Mouse (Mus musculus) hindbrain, embryonic 15.5 days (tissue): ENCODE data around the gene Fhod1. TPM values are rescaled to one million over a fixed set of nuclear protein-coding genes. Genes with fewer than 3 reads are reported as not detected.

Experiments
- ATAC-seq: fragments of 200-750 bp; cut with Nextera tagmentation; 2 replicates; pipeline ENCODE4 v1.8.0; 2017; ENCODE audit warnings: low read depth, moderate number of reproducible peaks, moderate TSS enrichment; ENCODE audit not compliant: low FRiP score
- H3K27ac ChIP-seq: fragments of 300-500 bp; sonication (generic); replicated peaks from 2 replicates; pipeline ENCODE4 v1.5.1; 2015; ENCODE audit warnings: mild to moderate bottlenecking, inconsistent platforms
- H3K27me3 ChIP-seq: fragments of 300-500 bp; sonication (generic); 2 replicates; pipeline ENCODE4 v1.6.1; 2015; ENCODE audit warnings: control low read depth, inconsistent platforms
- H3K36me3 ChIP-seq: fragments of 300-500 bp; sonication (generic); 2 replicates; pipeline ENCODE4 v1.6.1; 2015; ENCODE audit warnings: control low read depth, inconsistent platforms
- H3K4me1 ChIP-seq: fragments of 300-500 bp; sonication (generic); replicated peaks from 2 replicates; pipeline ENCODE4 v1.6.1; 2015; ENCODE audit warnings: control low read depth, inconsistent platforms
- H3K4me2 ChIP-seq: fragments of 300-500 bp; sonication (generic); 2 replicates; pipeline ENCODE4 v1.6.1; 2015; ENCODE audit warnings: moderate library complexity, mild to moderate bottlenecking, inconsistent platforms
- H3K4me3 ChIP-seq: fragments of 300-500 bp; sonication (generic); 2 replicates; pipeline ENCODE4 v1.5.1; 2015; ENCODE audit warnings: mild to moderate bottlenecking, inconsistent platforms
- H3K9ac ChIP-seq: fragments of 300-500 bp; sonication (generic); 2 replicates; pipeline ENCODE4 v1.6.1; 2015; ENCODE audit warnings: inconsistent platforms
- H3K9me3 ChIP-seq: fragments of 300-500 bp; sonication (generic); 2 replicates; pipeline ENCODE4 v1.6.1; 2016; ENCODE audit warnings: control low read depth, inconsistent platforms
- WGBS: fragments of 180-500 bp; shearing (Covaris S2); methylation state at CpG from one replicate; pipeline ENCODE4 v1.1.7; 2015; 5-methylcytosine and 5-hydroxymethylcytosine counted together
- polyA plus RNA-seq: library from polyadenylated mRNA; unstranded; fragments of >200 nt; fragmentation: Nextera tagmentation; extraction: Ambion mirVana; gene quantifications from 2 replicates; pipeline ENCODE4 v1.2.1, GENCODE M21; 2015

Gene Fhod1
- polyA plus RNA-seq: 0.69 and 0.87 TPM in 2 replicates

DNA sequence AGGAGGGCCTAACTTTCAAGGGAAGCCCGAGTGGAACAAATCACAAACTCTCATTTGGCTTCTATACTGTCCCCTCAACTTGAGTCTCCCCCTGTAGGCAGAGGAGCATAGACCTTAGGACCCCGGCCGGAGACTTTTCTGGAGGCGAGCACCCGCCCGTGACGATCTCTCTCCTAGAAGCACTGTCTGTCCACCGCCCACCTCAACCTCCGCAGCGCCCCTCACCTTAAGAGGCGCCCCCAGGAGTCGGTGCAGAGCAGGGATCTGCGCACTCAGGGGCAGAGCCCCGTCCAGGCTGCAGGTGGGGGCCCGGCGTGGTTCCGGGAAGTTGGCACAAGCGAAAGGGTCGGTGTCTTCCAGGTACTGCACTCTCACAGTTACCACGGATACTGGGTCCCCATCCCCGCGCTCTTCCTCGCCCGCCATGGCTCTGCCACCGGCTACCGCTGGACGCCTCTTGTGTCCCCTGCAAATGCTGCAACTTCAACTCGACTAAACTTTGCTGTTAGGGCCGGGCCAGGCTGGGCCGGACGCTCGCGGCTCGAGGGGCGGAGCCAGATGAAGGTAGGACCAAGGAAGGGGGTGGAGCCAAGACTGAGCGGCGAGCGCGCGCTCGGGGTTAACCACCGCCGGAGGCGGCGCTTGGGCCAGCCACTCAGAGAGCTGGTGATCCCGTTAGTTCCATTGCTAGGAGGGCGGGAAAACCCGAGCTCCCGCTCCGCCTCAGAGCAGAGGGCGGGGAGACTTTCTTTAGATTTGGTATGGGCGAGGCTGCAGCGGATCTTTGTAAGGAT, at the start of gene Fhod1:
Gene Fhod1 (minus strand): TSS at position 526 of the 794 bp plus-strand sequence.
- Histone ChIP-seq H3K4me1 (peaks cover 37% of the 10 kb centered on the region), H3K36me3 (no peaks in the 10 kb centered on the region), H3K9ac (peak within 1 kb of the TSS; percentile 82), H3K4me3 (peak within 1 kb of the TSS; percentile 77), H3K9me3 (no peaks in the 10 kb centered on the region), H3K27ac (peak within 1 kb of the TSS; percentile 85), H3K4me2 (peak within 1 kb of the TSS; percentile 99), H3K27me3 (no peaks in the 10 kb centered on the region; the same call in 1 of the 2 replicates)
- 1% methylated on average over 53 of the region's 53 CpGs for WGBS
- peak; percentile 87 for ATAC-seq

DNA sequence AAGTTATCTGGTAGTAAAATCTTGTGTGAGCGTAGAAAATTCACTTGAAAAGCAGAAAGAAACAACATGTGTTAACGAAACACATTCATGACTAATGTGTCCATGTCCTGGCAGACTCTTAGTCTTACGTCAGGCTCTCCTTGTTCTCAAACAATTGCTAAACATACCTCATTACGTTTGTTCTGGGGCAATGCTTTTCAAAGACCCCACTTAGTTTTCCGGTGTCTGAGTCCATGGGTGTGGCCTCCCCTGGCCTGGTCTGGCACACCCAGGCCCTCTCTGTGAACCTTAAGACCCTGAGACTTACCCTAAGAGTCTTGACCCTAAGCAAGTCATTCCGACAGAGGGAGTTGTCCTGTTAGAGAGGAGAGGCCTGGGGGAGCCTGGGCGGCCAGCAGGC, 46.2 kb upstream of the Fhod1 start:
- H3K4me1 ChIP-seq: no peaks in the 10 kb centered on the region
- H3K4me2 ChIP-seq: no peak overlapping the region
- no peak for ATAC-seq
- 52% methylated on average over 7 of the region's 7 CpGs for WGBS
- no peaks in the 10 kb centered on the region for H3K9me3 ChIP-seq
- no peak overlapping the region for H3K9ac ChIP-seq
- no peak overlapping the region for H3K4me3 ChIP-seq
- no peaks in the 10 kb centered on the region for H3K36me3 ChIP-seq
- no peak overlapping the region for H3K27ac ChIP-seq
- H3K27me3 ChIP-seq: no peaks in the 10 kb centered on the region

DNA sequence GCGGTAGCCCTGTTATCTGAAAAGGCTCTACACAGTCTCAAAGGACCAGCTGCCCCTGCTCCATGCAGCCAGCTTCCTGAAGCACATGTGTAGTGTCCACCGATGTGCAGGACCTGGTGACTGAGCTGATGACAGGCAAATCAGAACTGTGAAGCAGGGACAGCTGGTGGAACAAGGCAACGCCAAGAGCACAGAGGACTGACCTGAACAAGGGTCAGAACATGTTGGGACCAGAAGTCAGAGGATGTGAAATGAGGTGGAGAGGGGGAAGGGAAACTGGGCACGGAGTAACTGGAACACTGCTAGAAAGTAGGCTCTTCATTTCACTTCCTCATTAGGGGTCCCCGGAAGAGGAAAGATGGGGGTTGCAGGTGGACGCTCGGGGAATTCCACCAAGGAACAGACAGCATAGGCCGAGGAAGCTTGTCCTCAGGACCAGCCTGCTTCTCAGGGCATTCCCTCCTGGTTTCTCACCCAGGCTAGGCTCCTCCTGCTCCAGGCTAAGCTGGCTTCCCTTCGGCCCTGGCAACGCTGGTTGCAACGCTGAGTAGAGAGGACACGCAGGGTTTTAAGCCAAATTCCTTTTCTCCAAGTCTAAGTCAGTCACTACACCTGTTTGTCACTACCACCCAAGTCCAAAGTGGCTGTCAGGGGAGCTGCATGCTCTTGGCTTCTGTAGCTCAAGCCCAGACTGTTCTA, 45.5 kb upstream of the Fhod1 start:
- H3K4me1 ChIP-seq: no peaks in the 10 kb centered on the region
- no peak overlapping the region for H3K4me2 ChIP-seq
- WGBS: 86% methylated on average over 12 of the region's 12 CpGs
- H3K4me3 ChIP-seq: no peak overlapping the region
- no peaks in the 10 kb centered on the region for H3K27me3 ChIP-seq
- H3K9me3 ChIP-seq: no peaks in the 10 kb centered on the region
- H3K36me3 ChIP-seq: no peaks in the 10 kb centered on the region
- no peak for ATAC-seq
- H3K27ac ChIP-seq: no peak overlapping the region
- H3K9ac ChIP-seq: no peak overlapping the region

DNA sequence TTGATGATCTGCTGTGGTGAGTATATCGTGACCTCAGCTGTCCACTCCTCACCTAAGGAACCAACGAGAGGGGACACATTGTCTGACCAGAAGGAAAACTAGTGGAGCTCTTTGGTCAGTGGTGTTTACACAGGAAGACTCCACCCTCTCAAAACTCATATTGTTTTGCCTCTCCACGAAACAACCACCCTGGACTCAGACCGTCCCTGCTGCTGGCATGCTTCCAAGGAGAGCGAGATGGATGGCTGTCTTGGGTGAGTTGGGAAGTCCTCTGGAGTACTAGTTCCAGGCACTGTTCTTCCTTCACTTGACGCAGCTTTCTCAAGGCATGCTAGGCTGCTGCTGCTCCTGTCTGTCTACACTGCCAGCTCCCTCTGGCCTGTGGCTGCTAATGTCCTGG, 41.3 kb upstream of the Fhod1 start:
- Histone ChIP-seq H3K9me3 (no peaks in the 10 kb centered on the region), H3K36me3 (no peaks in the 10 kb centered on the region), H3K27ac (no peak overlapping the region), H3K4me2 (no peak overlapping the region), H3K4me3 (no peak overlapping the region), H3K4me1 (no peaks in the 10 kb centered on the region), H3K27me3 (no peaks in the 10 kb centered on the region), H3K9ac (no peak overlapping the region)
- no peak for ATAC-seq
- 80% methylated on average over 6 of the region's 6 CpGs for WGBS

DNA sequence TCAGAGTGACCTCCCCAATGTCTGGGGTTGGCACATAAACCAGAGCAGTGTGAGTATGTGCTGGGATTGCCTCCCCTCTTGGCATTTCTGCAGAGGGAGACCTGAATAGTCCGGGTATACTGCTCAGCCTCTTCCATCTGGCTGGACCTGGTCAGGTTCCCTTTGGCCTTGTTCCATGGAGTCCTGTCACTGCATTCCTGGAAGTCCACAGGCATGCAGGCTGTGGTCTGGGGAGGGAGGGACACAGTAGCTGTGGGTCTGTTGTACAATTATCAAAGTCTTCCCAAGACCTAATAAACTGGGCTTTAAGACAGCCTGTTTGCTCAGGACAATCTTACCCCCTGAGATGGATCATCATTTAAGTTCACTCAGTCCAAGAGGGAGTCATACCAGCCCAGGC, 39.4 kb upstream of the Fhod1 start:
- ATAC-seq: no peak
- H3K4me2 ChIP-seq: no peak overlapping the region
- H3K4me1 ChIP-seq: no peaks in the 10 kb centered on the region
- no peaks in the 10 kb centered on the region for H3K9me3 ChIP-seq
- no peak overlapping the region for H3K9ac ChIP-seq
- H3K4me3 ChIP-seq: no peak overlapping the region
- no peak overlapping the region for H3K27ac ChIP-seq
- WGBS: 74% methylated on average over 1 of the region's 1 CpGs
- H3K36me3 ChIP-seq: no peaks in the 10 kb centered on the region
- H3K27me3 ChIP-seq: no peaks in the 10 kb centered on the region

DNA sequence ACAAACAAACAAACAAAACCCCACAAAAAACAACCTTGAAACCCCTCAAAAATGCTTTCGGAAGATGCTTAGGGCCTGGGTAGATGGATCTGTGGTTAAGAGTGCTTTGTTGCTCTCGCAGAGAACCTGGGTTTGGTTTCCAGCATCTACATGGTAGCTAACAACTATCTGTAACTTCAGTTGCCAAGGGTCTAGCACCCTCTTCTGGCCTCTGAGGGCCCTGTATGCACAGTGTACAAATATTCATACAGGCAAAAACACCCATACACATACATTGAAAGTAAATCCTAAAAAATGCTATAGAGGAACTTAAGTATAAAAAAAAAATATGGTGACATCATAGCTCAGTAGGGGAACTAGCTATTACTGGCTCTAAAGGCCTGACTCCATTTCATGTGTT, 36.3 kb upstream of the Fhod1 start:
- Histone ChIP-seq H3K4me3 (no peak overlapping the region), H3K27ac (no peak overlapping the region), H3K27me3 (no peaks in the 10 kb centered on the region), H3K36me3 (no peaks in the 10 kb centered on the region), H3K9me3 (no peaks in the 10 kb centered on the region), H3K4me2 (no peak overlapping the region), H3K9ac (no peak overlapping the region), H3K4me1 (no peaks in the 10 kb centered on the region; the same call in 1 of the 2 replicates)
- WGBS: 93% methylated on average over 2 of the region's 2 CpGs
- ATAC-seq: no peak

DNA sequence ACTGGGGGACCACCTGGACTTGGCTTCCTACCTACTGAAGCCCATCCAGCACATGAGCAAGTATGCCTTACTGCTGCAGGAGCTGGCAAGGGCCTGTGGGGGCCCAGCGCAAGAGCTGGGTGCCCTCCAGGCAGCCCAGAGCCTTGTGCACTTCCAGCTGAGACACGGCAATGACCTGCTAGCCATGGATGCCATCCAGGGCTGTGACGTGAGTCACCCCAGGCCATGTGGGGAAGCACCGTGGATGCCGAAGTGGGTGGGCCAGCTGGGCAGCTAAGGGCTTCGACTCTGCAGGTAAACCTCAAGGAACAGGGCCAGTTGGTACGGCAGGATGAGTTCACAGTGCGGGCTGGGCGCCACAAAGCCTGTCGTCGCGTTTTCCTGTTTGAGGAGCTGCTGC, 32.6 kb upstream of the Fhod1 start:
- no peaks in the 10 kb centered on the region for H3K27me3 ChIP-seq
- no peak overlapping the region for H3K9ac ChIP-seq
- no peak overlapping the region for H3K4me3 ChIP-seq
- no peak overlapping the region for H3K27ac ChIP-seq
- no peak overlapping the region for H3K4me2 ChIP-seq
- no peaks in the 10 kb centered on the region for H3K36me3 ChIP-seq
- peaks cover 9% of the 10 kb centered on the region; the same call in 1 of the 2 replicates for H3K4me1 ChIP-seq
- no peak for ATAC-seq
- 83% methylated on average over 12 of the region's 12 CpGs for WGBS
- H3K9me3 ChIP-seq: no peaks in the 10 kb centered on the region

DNA sequence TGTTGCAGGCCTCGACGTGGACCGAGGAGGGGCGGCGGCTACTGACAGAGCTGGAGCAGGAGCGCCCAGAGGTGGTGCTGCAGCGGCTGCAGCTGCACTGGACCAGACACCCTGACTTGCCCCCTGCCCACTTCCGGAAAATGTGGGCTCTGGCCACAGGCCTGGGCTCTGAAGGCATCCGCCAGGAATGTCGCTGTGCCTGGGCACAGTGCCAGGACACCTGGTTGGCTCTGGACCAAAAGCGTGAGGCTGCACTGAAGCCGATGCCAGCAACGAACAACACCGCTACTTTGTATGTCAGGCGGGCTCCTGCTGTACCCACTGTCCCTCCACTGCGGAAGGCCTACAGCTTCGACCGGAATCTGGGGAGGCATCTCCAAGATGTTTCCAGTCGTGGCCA, 30.9 kb upstream of the Fhod1 start:
- Histone ChIP-seq H3K4me2 (no peak overlapping the region), H3K4me3 (no peak overlapping the region), H3K36me3 (no peaks in the 10 kb centered on the region), H3K4me1 (peaks cover 15% of the 10 kb centered on the region; the same call in 1 of the 2 replicates), H3K27me3 (no peaks in the 10 kb centered on the region), H3K27ac (no peak overlapping the region), H3K9me3 (no peaks in the 10 kb centered on the region), H3K9ac (no peak overlapping the region)
- no peak for ATAC-seq
- 50% methylated on average over 19 of the region's 19 CpGs for WGBS

DNA sequence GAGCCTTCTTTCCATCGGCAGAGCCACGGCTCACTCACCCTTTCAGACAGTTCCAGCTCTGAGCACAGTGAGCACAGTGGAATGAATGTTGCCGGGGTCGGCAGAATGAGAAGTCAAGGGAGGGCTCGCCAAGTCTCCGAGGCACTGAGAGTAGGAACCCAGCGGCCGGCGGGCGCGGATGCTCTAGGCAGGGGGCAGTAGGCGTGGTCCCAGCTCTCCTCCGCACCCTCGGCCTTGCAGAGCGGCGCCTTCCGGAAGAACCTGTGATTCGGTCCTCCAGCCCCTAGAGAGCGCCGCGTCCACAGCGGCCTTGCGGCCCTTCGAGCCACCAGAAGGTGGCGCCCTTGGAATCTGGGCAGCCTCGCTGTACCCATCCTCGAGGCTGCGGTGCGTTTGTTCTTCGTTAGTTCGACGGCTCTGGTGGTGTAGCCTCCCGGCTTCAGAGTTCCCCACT, 26.8 kb upstream of the Fhod1 start:
- no peak; the same call in 1 of the 2 replicates for ATAC-seq
- Histone ChIP-seq H3K4me3 (peak overlapping the region; percentile 15), H3K4me1 (peaks cover 15% of the 10 kb centered on the region; the same call in 1 of the 2 replicates), H3K27ac (no peak overlapping the region), H3K9me3 (no peaks in the 10 kb centered on the region), H3K4me2 (peak overlapping the region; percentile 51), H3K36me3 (no peaks in the 10 kb centered on the region), H3K9ac (no peak overlapping the region), H3K27me3 (no peaks in the 10 kb centered on the region)
- 27% methylated on average over 33 of the region's 33 CpGs for WGBS

DNA sequence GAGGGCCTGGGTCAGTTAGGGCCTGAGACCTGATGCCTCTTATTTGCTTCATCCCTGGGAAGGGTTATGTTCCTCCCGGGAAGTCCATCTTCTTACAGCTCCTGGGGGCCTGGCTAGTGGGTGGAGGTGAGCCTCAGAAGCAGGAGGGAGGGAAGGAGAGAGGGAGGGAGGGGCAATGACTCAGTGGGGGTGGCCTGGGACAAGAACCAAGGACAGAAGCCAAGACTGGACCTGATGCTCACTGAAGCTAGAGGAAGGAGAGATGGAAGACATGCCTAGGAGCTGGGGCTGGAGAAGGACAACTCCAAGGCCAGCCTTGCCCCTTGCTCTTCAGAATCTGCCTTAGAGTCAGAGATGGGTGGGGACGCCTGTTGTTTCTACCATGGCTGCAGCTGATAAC, 25.3 kb upstream of the Fhod1 start, which contains the start of gene Plekhg4:
Gene Plekhg4 (plus strand): TSS at position 243 of the 400 bp plus-strand sequence.
- Histone ChIP-seq H3K4me1 (peaks cover 6% of the 10 kb centered on the region; the same call in 1 of the 2 replicates), H3K9ac (no peak within 1 kb of the TSS), H3K27ac (no peak within 1 kb of the TSS), H3K4me2 (peak within 1 kb of the TSS; percentile 51), H3K4me3 (no peak within 1 kb of the TSS), H3K36me3 (peaks cover 6% of the 10 kb centered on the region; the same call in 1 of the 2 replicates), H3K27me3 (no peaks in the 10 kb centered on the region), H3K9me3 (no peaks in the 10 kb centered on the region)
- ATAC-seq: no peak
- 71% methylated on average over 2 of the region's 2 CpGs for WGBS

DNA sequence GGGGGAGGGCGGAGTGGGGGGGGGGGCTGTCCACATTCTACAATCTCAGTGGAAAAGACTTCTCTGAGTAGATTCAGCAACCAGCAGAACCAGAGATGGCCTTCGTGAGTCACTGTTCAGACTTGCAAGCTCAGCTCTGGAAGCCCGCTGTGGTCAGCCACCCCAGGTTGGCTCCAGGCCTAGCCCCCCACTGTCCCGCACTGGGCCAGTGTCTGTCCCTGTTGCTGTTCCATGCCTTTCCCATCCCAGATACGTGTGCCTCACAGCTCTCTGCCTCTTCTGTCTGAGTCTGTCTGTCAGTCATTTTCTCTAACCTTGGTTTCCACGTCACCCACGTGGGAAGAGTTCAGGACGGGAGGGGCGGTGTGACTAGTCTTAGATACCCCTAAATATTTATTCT, 24.7 kb upstream of the Fhod1 start:
- H3K4me1 ChIP-seq: peaks cover 6% of the 10 kb centered on the region; the same call in 1 of the 2 replicates
- H3K4me3 ChIP-seq: no peak overlapping the region
- no peaks in the 10 kb centered on the region for H3K9me3 ChIP-seq
- no peak overlapping the region for H3K9ac ChIP-seq
- no peak overlapping the region for H3K27ac ChIP-seq
- H3K27me3 ChIP-seq: no peaks in the 10 kb centered on the region
- H3K36me3 ChIP-seq: peaks cover 6% of the 10 kb centered on the region; the same call in 1 of the 2 replicates
- no peak for ATAC-seq
- WGBS: 79% methylated on average over 9 of the region's 9 CpGs
- no peak overlapping the region for H3K4me2 ChIP-seq

DNA sequence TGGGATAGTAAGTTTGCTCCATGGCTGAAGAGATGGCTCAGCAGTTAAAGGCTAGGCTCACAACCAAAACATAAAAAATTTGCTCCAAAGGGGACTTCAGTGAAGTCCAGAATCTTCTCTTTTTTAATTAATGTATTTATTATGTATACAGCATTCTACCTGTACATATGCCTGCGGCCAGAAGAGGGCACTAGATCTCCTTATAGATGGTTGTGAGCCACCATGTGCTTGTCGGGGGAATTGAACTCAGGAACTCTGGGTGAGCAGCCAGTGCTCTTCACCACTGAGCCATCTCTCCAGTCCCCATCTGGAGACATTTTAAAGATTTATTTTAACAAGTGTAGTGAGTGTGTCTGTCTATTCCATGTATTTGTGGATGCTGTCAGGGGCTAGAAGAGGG, 19.4 kb upstream of the Fhod1 start:
- ATAC-seq: no peak
- no peak overlapping the region for H3K27ac ChIP-seq
- no peaks in the 10 kb centered on the region for H3K9me3 ChIP-seq
- H3K27me3 ChIP-seq: no peaks in the 10 kb centered on the region
- H3K4me1 ChIP-seq: no peaks in the 10 kb centered on the region
- H3K36me3 ChIP-seq: peaks cover 39% of the 10 kb centered on the region
- no peak overlapping the region for H3K9ac ChIP-seq
- no peak overlapping the region for H3K4me2 ChIP-seq
- WGBS: 68% methylated on average over 2 of the region's 2 CpGs
- H3K4me3 ChIP-seq: no peak overlapping the region
